Comparison of ENCODE assay signal across 21 mouse cellular contexts in genomic region chr17:14682836-14683235, GRCm38 (mm10).
"Had no signal": no experiment of that assay in that cellular context is flagged by ENCODE, and none has a peak within 500 bp of the region (broad histone marks: within the 10 kb centered on the region; RNA-seq: fewer than 3 reads in every experiment).

No protein-coding gene starts in this region.

- H3K4me1 ChIP-seq: heart, embryonic 15.5 days; hindbrain, embryonic 13.5 days; hindbrain, embryonic 15.5 days; limb, embryonic 15.5 days; liver, embryonic 12.5 days had no signal

- H3K27ac ChIP-seq: heart, embryonic 10.5 days; heart, embryonic 13.5 days; heart, embryonic 15.5 days; hindbrain, embryonic 13.5 days; hindbrain, embryonic 15.5 days; hindbrain, postnatal 0 days; layer of hippocampus, adult 2 months; left cerebral cortex, adult 2 months; limb, embryonic 13.5 days; limb, embryonic 15.5 days; liver, embryonic 12.5 days; liver, embryonic 14.5 days had no signal

- DNase-seq: heart, postnatal 14 days; heart, postnatal 36 days; kidney, adult 18-20 months; kidney, adult 8-10 months; kidney, postnatal 10 days; kidney, postnatal 25 days; kidney, postnatal 4 days; left cerebral cortex, postnatal 4 days had no signal

- H3K27me3 ChIP-seq: heart, embryonic 15.5 days; hindbrain, embryonic 13.5 days; hindbrain, embryonic 15.5 days; limb, embryonic 13.5 days; limb, embryonic 15.5 days; liver, embryonic 12.5 days had no signal

- H3K4me2 ChIP-seq: heart, embryonic 13.5 days; heart, embryonic 15.5 days; hindbrain, embryonic 13.5 days; hindbrain, embryonic 15.5 days; limb, embryonic 13.5 days; limb, embryonic 15.5 days; liver, embryonic 12.5 days had no signal

- H3K9me3 ChIP-seq: heart, embryonic 10.5 days; heart, embryonic 13.5 days; heart, embryonic 15.5 days; hindbrain, embryonic 13.5 days; hindbrain, embryonic 15.5 days; limb, embryonic 13.5 days; limb, embryonic 15.5 days; liver, embryonic 12.5 days had no signal

- ATAC-seq: hindbrain, postnatal 0 days; intestine, postnatal 0 days; liver, embryonic 12.5 days had no signal

- H3K4me3 ChIP-seq: heart, embryonic 10.5 days; heart, embryonic 13.5 days; heart, embryonic 15.5 days; hindbrain, embryonic 13.5 days; hindbrain, embryonic 15.5 days; layer of hippocampus, adult 2 months; left cerebral cortex, adult 2 months; limb, embryonic 13.5 days; limb, embryonic 15.5 days; liver, embryonic 12.5 days had no signal

- H3K36me3 ChIP-seq: heart, embryonic 10.5 days; heart, embryonic 15.5 days; hindbrain, embryonic 13.5 days; hindbrain, embryonic 15.5 days; liver, embryonic 12.5 days had no signal

- H3K9ac ChIP-seq: heart, embryonic 13.5 days; heart, embryonic 15.5 days; hindbrain, embryonic 13.5 days; hindbrain, embryonic 15.5 days; limb, embryonic 13.5 days; limb, embryonic 15.5 days; liver, embryonic 12.5 days; liver, embryonic 14.5 days had no signal
